Mouse (Mus musculus): Measurements from ENCODE around the gene Ibsp. TPM values are rescaled to one million over a fixed set of nuclear protein-coding genes. Genes with fewer than 3 reads are reported as not detected.

Ibsp gene
- polyA plus RNA-seq, 1 experiment: not detected

DNA sequence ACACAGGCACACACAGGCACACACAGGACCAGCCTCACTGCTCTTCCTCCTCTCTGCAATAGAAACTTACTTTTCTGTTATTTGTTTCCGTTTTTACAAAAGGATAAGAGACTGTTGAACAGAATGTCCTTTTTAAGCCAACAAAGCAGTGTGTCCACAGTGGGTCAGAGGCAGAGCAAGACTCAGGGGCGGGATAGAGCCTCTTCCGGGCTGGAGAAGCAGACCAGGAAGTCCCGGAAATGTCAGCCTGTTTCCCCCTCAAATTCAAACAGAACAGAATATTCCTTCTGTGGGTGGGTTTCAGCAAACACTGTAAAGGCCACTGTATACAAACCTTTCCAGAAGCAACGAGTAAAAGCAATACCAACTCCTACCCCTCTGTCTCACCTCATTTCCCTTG, 52.9 kb downstream of the Ibsp start:
- Histone ChIP-seq H3K27ac (ENCODE audit: insufficient read depth, low read length) (no peak overlapping the region), H3K4me1 (ENCODE audit: control insufficient read depth, insufficient read depth, insufficient read length) (peaks cover 5% of the 10 kb centered on the region; the same call in 1 of the 2 replicates), H3K4me3 (ENCODE audit: extremely low read depth, insufficient read depth, insufficient read length) (no peak overlapping the region), H3K27me3 (ENCODE audit: control insufficient read depth, insufficient read depth, low read length) (no peaks in the 10 kb centered on the region), H3K36me3 (ENCODE audit: control insufficient read depth, insufficient read depth, low read length) (no peaks in the 10 kb centered on the region)
- 12% methylated on average over 5 of the region's 5 CpGs for WGBS
- no peak for DNase-seq (ENCODE audit: low read depth in 1 of 2, low spot score in 2 of 2)
- no peak for TF ChIP-seq POLR2A (IDR thresholded peaks at IDR 0.05; ENCODE audit: low read depth, low read length)
- no peak for TF ChIP-seq CTCF (IDR thresholded peaks at IDR 0.05; ENCODE audit: extremely low read depth, insufficient read depth, insufficient read length, insufficient replicate concordance)

DNA sequence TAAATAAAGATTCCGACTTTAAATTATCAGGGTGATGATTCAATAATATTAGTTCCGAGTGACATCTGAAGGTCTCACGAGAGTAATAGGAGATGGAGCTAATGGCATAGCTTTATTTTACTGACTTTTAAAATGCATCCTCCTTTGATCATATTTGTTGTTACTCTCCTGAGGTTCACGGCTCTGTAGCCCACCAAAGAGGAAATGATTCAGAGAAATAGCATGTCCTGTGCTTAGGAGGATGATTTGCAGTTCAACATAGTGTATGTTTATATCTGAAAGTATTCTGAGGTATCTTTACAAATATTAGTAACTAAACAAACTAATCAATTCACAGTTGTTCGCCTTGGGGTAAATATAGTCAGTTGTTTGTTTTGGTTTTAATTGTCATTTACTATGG, 58.6 kb downstream of the Ibsp start:
- no peak for TF ChIP-seq CTCF (IDR thresholded peaks at IDR 0.05; ENCODE audit: extremely low read depth, insufficient read depth, insufficient read length, insufficient replicate concordance)
- no peak for TF ChIP-seq POLR2A (IDR thresholded peaks at IDR 0.05; ENCODE audit: low read depth, low read length)
- peaks cover 3% of the 10 kb centered on the region; the same call in 1 of the 2 replicates for H3K4me1 ChIP-seq (ENCODE audit: control insufficient read depth, insufficient read depth, insufficient read length)
- no peak overlapping the region for H3K4me3 ChIP-seq (ENCODE audit: extremely low read depth, insufficient read depth, insufficient read length)
- WGBS: 58% methylated on average over 5 of the region's 5 CpGs
- H3K27me3 ChIP-seq (ENCODE audit: control insufficient read depth, insufficient read depth, low read length): no peaks in the 10 kb centered on the region
- no peaks in the 10 kb centered on the region for H3K36me3 ChIP-seq (ENCODE audit: control insufficient read depth, insufficient read depth, low read length)
- no peak overlapping the region for H3K27ac ChIP-seq (ENCODE audit: insufficient read depth, low read length)
- no peak for DNase-seq (ENCODE audit: low read depth in 1 of 2, low spot score in 2 of 2)

DNA sequence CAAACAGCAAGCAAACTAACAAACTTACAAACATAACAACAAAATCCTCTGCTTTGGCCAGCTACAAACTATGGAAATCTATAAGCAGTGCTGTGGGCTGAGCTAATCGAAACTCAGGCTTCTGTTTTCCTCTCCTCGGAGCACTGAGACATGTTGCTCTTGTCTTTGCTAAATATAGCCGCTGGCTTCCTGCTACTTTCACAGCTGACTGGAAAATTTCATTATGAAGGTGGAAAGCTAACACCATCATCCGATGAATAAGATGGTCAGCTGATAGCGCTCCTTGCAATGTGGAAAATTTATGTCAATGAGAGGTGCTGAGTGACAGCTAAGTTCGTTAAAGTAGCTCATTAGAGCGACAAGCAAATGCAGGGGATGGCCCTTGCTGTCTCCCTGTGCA, 59.6 kb downstream of the Ibsp start:
- H3K4me3 ChIP-seq (ENCODE audit: extremely low read depth, insufficient read depth, insufficient read length): no peak overlapping the region
- WGBS: 31% methylated on average over 7 of the region's 7 CpGs
- H3K36me3 ChIP-seq (ENCODE audit: control insufficient read depth, insufficient read depth, low read length): no peaks in the 10 kb centered on the region
- no peaks in the 10 kb centered on the region for H3K27me3 ChIP-seq (ENCODE audit: control insufficient read depth, insufficient read depth, low read length)
- peaks cover 3% of the 10 kb centered on the region; the same call in 1 of the 2 replicates for H3K4me1 ChIP-seq (ENCODE audit: control insufficient read depth, insufficient read depth, insufficient read length)
- TF ChIP-seq POLR2A (IDR thresholded peaks at IDR 0.05; ENCODE audit: low read depth, low read length) (no peak), CTCF (IDR thresholded peaks at IDR 0.05; ENCODE audit: extremely low read depth, insufficient read depth, insufficient read length, insufficient replicate concordance) (no peak)
- no peak overlapping the region for H3K27ac ChIP-seq (ENCODE audit: insufficient read depth, low read length)
- no peak for DNase-seq (ENCODE audit: low read depth in 1 of 2, low spot score in 2 of 2)

DNA sequence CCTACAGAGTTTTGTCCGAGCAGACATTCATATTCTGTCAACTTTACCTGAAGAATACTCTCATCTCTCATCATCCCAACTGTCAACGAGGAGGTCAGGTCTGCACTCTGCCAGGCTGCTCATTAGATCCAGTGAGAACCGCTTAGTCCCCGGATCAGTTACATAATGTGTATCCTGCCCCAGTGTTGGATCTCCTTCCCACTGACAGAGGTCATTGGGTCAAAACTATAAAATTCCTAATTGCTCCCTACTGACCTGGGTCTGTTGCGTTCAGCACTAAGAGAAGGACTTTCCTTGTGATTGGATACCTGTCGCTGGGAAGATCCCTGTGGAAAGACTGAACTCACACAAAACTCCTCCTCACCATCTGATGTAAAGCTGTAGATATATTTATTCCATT, 60.3 kb downstream of the Ibsp start:
- no peak overlapping the region for H3K27ac ChIP-seq (ENCODE audit: insufficient read depth, low read length)
- no peak for DNase-seq (ENCODE audit: low read depth in 1 of 2, low spot score in 2 of 2)
- TF ChIP-seq CTCF (IDR thresholded peaks at IDR 0.05; ENCODE audit: extremely low read depth, insufficient read depth, insufficient read length, insufficient replicate concordance): no peak
- TF ChIP-seq POLR2A (IDR thresholded peaks at IDR 0.05; ENCODE audit: low read depth, low read length): no peak
- H3K4me3 ChIP-seq (ENCODE audit: extremely low read depth, insufficient read depth, insufficient read length): no peak overlapping the region
- 84% methylated on average over 6 of the region's 6 CpGs for WGBS
- H3K27me3 ChIP-seq (ENCODE audit: control insufficient read depth, insufficient read depth, low read length): no peaks in the 10 kb centered on the region
- no peaks in the 10 kb centered on the region for H3K36me3 ChIP-seq (ENCODE audit: control insufficient read depth, insufficient read depth, low read length)
- H3K4me1 ChIP-seq (ENCODE audit: control insufficient read depth, insufficient read depth, insufficient read length): peaks cover 3% of the 10 kb centered on the region; the same call in 1 of the 2 replicates

Other genes with a start within 250 kb of the Ibsp start
- gene Gm17660, start 221.6 kb upstream of the Ibsp start, polyA plus RNA-seq (2012; rRNA removed): not detected in 2 replicates
- 17.3 and 18.0 TPM in 2 replicates for gene Sparcl1, start 185.4 kb upstream of the Ibsp start, polyA plus RNA-seq (2012; rRNA removed)
- not detected in 2 replicates for gene Dspp, start 128.5 kb upstream of the Ibsp start, polyA plus RNA-seq (2012; rRNA removed)
- 0.07 TPM in 2 replicates for gene Dmp1, start 96.6 kb upstream of the Ibsp start, polyA plus RNA-seq (2012; rRNA removed)
- not detected in 2 replicates for gene Mepe, start 26.2 kb downstream of the Ibsp start, polyA plus RNA-seq (2012; rRNA removed)
- 1.3 and 2.1 TPM in 2 replicates for gene Spp1, start 135.9 kb downstream of the Ibsp start, polyA plus RNA-seq (2012; rRNA removed)
- gene Pkd2, start 160.3 kb downstream of the Ibsp start, polyA plus RNA-seq (2012; rRNA removed): 5.3 and 6.5 TPM in 2 replicates
- 0.53 and 0.68 TPM in 2 replicates for gene BC005561, start 209.2 kb downstream of the Ibsp start, polyA plus RNA-seq (2012; rRNA removed)